Mouse (Mus musculus): ENCODE results near the gene Cse1l. TPM values are rescaled to one million over a fixed set of nuclear protein-coding genes. Genes with fewer than 3 reads are reported as not detected.

Gene Cse1l
- polyA plus RNA-seq (2017; shearing (Covaris generic)): 89.4 TPM

DNA sequence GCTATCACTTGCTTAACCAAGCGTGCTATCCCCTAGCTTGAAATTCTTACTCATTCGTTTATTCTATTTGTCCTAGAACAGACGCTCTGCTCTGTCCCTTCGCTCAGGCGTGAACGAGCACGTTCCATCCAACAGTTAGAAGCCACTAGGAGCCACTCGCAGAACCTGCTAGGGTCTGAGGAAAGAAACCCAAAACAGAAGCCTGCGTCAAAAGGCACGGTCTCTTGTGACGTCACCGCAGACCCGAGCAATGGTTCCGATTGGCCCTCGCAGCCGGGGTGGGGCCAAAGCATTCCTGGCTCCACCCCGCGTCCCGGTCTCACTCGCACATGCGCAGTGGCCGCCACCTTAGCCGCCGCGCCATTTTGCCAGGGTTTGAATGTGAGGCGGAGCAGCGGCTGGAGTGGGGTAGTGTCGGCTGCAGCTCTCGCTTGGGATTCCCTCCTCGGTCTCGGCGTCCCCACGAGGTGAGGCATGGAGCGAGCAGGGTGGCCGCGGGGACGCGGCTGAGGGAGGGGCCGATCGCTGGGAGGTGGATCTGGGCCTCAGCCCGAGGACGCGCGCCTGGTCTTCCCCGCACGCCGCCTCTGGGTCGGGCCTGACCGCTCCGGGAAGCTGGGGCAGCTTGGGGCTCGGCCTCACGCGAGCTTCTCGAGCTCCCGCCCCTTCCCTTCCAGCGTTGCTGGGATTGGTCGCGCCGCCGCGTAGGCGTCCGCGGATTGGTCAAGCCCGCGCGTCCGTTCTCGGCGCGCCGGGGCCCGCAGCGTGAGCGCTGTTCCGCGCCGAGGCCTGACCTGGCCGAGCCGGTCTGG is at the start of gene Cse1l:
Cse1l (plus strand) TSS at position 330 of the 812 bp plus-strand sequence.

Other genes starting within 250 kb of the Cse1l start
- 26.7 TPM for gene Prex1, start 192.2 kb upstream of the Cse1l start, polyA plus RNA-seq (2017; shearing (Covaris generic))
- gene Trp53rkb, start 113.5 kb upstream of the Cse1l start, polyA plus RNA-seq (2017; shearing (Covaris generic)): 1.1 TPM
- gene Arfgef2, start 100.5 kb upstream of the Cse1l start, polyA plus RNA-seq (2017; shearing (Covaris generic)): 5.4 TPM
- 101 TPM for gene Stau1, start 90.3 kb downstream of the Cse1l start, polyA plus RNA-seq (2017; shearing (Covaris generic))
- 94.6 TPM for gene Ddx27, start 109.2 kb downstream of the Cse1l start, polyA plus RNA-seq (2017; shearing (Covaris generic))
- gene Znfx1, start 157.0 kb downstream of the Cse1l start, polyA plus RNA-seq (2017; shearing (Covaris generic)): 64.2 TPM